Mouse (Mus musculus): ENCODE data around the gene Dpy30. TPM values are rescaled to one million over a fixed set of nuclear protein-coding genes. Genes with fewer than 3 reads are reported as not detected.

Gene Dpy30
- polyA plus RNA-seq (2012; fragmentation: generic; extraction: Trizol), result 57.9 TPM

GRCm38 (mm10) chr17:74323844-74324243 is at the start of gene Dpy30:
Gene Dpy30 (minus strand): TSS chr17:74323944.
- no peaks in the 10 kb centered on the region for H3K36me3 ChIP-seq (ENCODE audit: control insufficient read depth, insufficient read depth)
- H3ac ChIP-seq (ENCODE audit: control insufficient read depth, insufficient read length), result no peak within 1 kb of the TSS
- no peaks in the 10 kb centered on the region for H3K79me2 ChIP-seq (ENCODE audit: control insufficient read depth, insufficient read depth)
- TF ChIP-seq CEBPB (IDR thresholded peaks at IDR 0.05; ENCODE audit: insufficient read depth, poor library complexity, severe bottlenecking), result no peak
- H3K27me3 ChIP-seq (ENCODE audit: control insufficient read depth, insufficient read depth, insufficient read length), result no peaks in the 10 kb centered on the region
- H3K4me3 ChIP-seq, result no peak within 1 kb of the TSS
- no peak within 1 kb of the TSS for H3K4me2 ChIP-seq (ENCODE audit: low read depth)

GRCm38 (mm10) chr17:74363592-74363991 is 39.8 kb upstream of the Dpy30 start:
- TF ChIP-seq MAX (IDR thresholded peaks at IDR 0.05; ENCODE audit: low read depth) (no peak), MYOD1 (IDR thresholded peaks at IDR 0.05; ENCODE audit: control insufficient read depth in 1 of 3, insufficient read length in 2 of 3, low read depth in 2 of 3) (no peak), REST (IDR thresholded peaks at IDR 0.05; ENCODE audit: insufficient read depth, insufficient read length) (no peak), TCF12 (IDR thresholded peaks at IDR 0.05; ENCODE audit: insufficient read depth, poor library complexity, severe bottlenecking) (no peak), USF1 (IDR thresholded peaks at IDR 0.05; ENCODE audit: low read depth) (no peak), CEBPB (IDR thresholded peaks at IDR 0.05; ENCODE audit: insufficient read depth, poor library complexity, severe bottlenecking) (no peak), E2F4 (IDR thresholded peaks at IDR 0.05; ENCODE audit: insufficient read depth) (no peak), MYOG (IDR thresholded peaks at IDR 0.05; ENCODE audit: control insufficient read depth in 1 of 3, insufficient read depth in 1 of 3, insufficient read length in 2 of 3, low read depth in 2 of 3) (no peak), POLR2A (IDR thresholded peaks at IDR 0.05; ENCODE audit: insufficient read length, low read depth) (no peak), POLR2AphosphoS2 (IDR thresholded peaks at IDR 0.05; ENCODE audit: insufficient read length, low read depth) (no peak)
- Histone ChIP-seq H3K36me3 (ENCODE audit: control insufficient read depth, insufficient read depth) (peaks cover 12% of the 10 kb centered on the region), H3K4me3 (no peak overlapping the region)

GRCm38 (mm10) chr17:74341151-74341550 is 17.4 kb upstream of the Dpy30 start:
- H3K79me2 ChIP-seq (ENCODE audit: control insufficient read depth, insufficient read depth), result peaks cover 42% of the 10 kb centered on the region
- H3K4me3 ChIP-seq, result no peak overlapping the region
- no peak overlapping the region for H3ac ChIP-seq (ENCODE audit: control insufficient read depth, insufficient read length)
- TF ChIP-seq REST (IDR thresholded peaks at IDR 0.05; ENCODE audit: insufficient read depth, insufficient read length) (no peak), MAX (IDR thresholded peaks at IDR 0.05; ENCODE audit: low read depth) (no peak), POLR2AphosphoS2 (IDR thresholded peaks at IDR 0.05; ENCODE audit: insufficient read length, low read depth) (no peak), POLR2A (IDR thresholded peaks at IDR 0.05; ENCODE audit: insufficient read length, low read depth) (no peak), TCF12 (IDR thresholded peaks at IDR 0.05; ENCODE audit: insufficient read depth, poor library complexity, severe bottlenecking) (no peak), SRF (IDR thresholded peaks at IDR 0.05; ENCODE audit: control insufficient read depth, insufficient read length, low read depth) (no peak), TCF3 (IDR thresholded peaks at IDR 0.05; ENCODE audit: insufficient read length, low read depth) (no peak), CEBPB (IDR thresholded peaks at IDR 0.05; ENCODE audit: insufficient read depth, poor library complexity, severe bottlenecking) (no peak), MYOG (IDR thresholded peaks at IDR 0.05; ENCODE audit: control insufficient read depth in 1 of 3, insufficient read depth in 1 of 3, insufficient read length in 2 of 3, low read depth in 2 of 3) (no peak), MYOD1 (IDR thresholded peaks at IDR 0.05; ENCODE audit: control insufficient read depth in 1 of 3, insufficient read length in 2 of 3, low read depth in 2 of 3) (no peak), E2F4 (IDR thresholded peaks at IDR 0.05; ENCODE audit: insufficient read depth) (no peak), USF1 (IDR thresholded peaks at IDR 0.05; ENCODE audit: low read depth) (no peak)
- H3K36me3 ChIP-seq (ENCODE audit: control insufficient read depth, insufficient read depth), result no peaks in the 10 kb centered on the region
- no peaks in the 10 kb centered on the region for H3K27me3 ChIP-seq (ENCODE audit: control insufficient read depth, insufficient read depth, insufficient read length)
- no peak overlapping the region for H3K4me2 ChIP-seq (ENCODE audit: low read depth)

More at GRCm38 (mm10) chr17:74363592-74363991, 39.8 kb upstream of the Dpy30 start:
- no peaks in the 10 kb centered on the region for H3K79me2 ChIP-seq (ENCODE audit: control insufficient read depth, insufficient read depth)
- no peaks in the 10 kb centered on the region for H3K27me3 ChIP-seq (ENCODE audit: control insufficient read depth, insufficient read depth, insufficient read length)
- H3ac ChIP-seq (ENCODE audit: control insufficient read depth, insufficient read length), result no peak overlapping the region
- no peak overlapping the region for H3K4me2 ChIP-seq (ENCODE audit: low read depth)

GRCm38 (mm10) chr17:74338937-74339804 is 15.4 kb upstream of the Dpy30 start, which contains the start of gene Spast:
Gene Spast (plus strand): TSS chr17:74338987.
- Histone ChIP-seq H3K27me3 (ENCODE audit: control insufficient read depth, insufficient read depth, insufficient read length) (no peaks in the 10 kb centered on the region), H3ac (ENCODE audit: control insufficient read depth, insufficient read length) (peak within 1 kb of the TSS; percentile 87), H3K79me2 (ENCODE audit: control insufficient read depth, insufficient read depth) (peaks cover 35% of the 10 kb centered on the region), H3K4me3 (peak within 1 kb of the TSS; percentile 51), H3K36me3 (ENCODE audit: control insufficient read depth, insufficient read depth) (no peaks in the 10 kb centered on the region), H3K4me2 (ENCODE audit: low read depth) (peak within 1 kb of the TSS; percentile 97)
- no peak for TF ChIP-seq CEBPB (IDR thresholded peaks at IDR 0.05; ENCODE audit: insufficient read depth, poor library complexity, severe bottlenecking)
- TF ChIP-seq POLR2A (IDR thresholded peaks at IDR 0.05; ENCODE audit: insufficient read length, low read depth), result peak; percentile 76
- no peak for TF ChIP-seq MYOD1 (IDR thresholded peaks at IDR 0.05; ENCODE audit: control insufficient read depth in 1 of 3, insufficient read length in 2 of 3, low read depth in 2 of 3)
- peak; percentile 44 for TF ChIP-seq POLR2AphosphoS2 (IDR thresholded peaks at IDR 0.05; ENCODE audit: insufficient read length, low read depth)
- no peak for TF ChIP-seq MAX (IDR thresholded peaks at IDR 0.05; ENCODE audit: low read depth)
